Mouse (Mus musculus): ENCODE results near the gene Hcn3. TPM values are rescaled to one million over a fixed set of nuclear protein-coding genes. Genes with fewer than 3 reads are reported as not detected.

The Hcn3 gene
- 0.19 and 0.31 TPM in 2 replicates for polyA plus RNA-seq (2015; fragmentation: Nextera tagmentation; extraction: Ambion mirVana)

GRCm38 (mm10) chr3:89159616-89160344 lies at the start of gene Hcn3:
Hcn3 (minus strand) TSS chr3:89160196.
- ATAC-seq = peak; percentile 66

GRCm38 (mm10) chr3:89209731-89210130 lies 49.7 kb upstream of the Hcn3 start:
- DNase-seq (ENCODE audit: low spot score) = no peak
- H3K4me3 ChIP-seq (ENCODE audit: low read depth, low read length) = no peak overlapping the region
- ATAC-seq = no peak
- no peak overlapping the region for H3K9ac ChIP-seq (replicated peaks; ENCODE audit: low read depth)
- 94% methylated on average over 7 of the region's 7 CpGs for WGBS
- TF ChIP-seq CTCF (IDR thresholded peaks at IDR 0.05) = no peak
- TF ChIP-seq EP300 (IDR thresholded peaks at IDR 0.05) = no peak
- no peak overlapping the region for H3K4me2 ChIP-seq (replicated peaks; ENCODE audit: low read depth, low read length)
- H3K4me1 ChIP-seq (ENCODE audit: insufficient read depth, low read depth, low read length) = peaks cover 4% of the 10 kb centered on the region; the same call in 1 of the 2 replicates
- H3K36me3 ChIP-seq (ENCODE audit: insufficient read depth, low read length) = peaks cover 32% of the 10 kb centered on the region
- H3K9me3 ChIP-seq (ENCODE audit: low read length) = no peaks in the 10 kb centered on the region
- H3K27me3 ChIP-seq (replicated peaks; ENCODE audit: insufficient read depth, low read length) = no peaks in the 10 kb centered on the region
- H3K27ac ChIP-seq (ENCODE audit: low read length) = no peak overlapping the region

More at GRCm38 (mm10) chr3:89159616-89160344, at the start of gene Hcn3:
- Histone ChIP-seq H3K27ac (ENCODE audit: low read length) (no peak within 1 kb of the TSS), H3K4me1 (ENCODE audit: insufficient read depth, low read depth, low read length) (peaks cover 6% of the 10 kb centered on the region), H3K36me3 (ENCODE audit: insufficient read depth, low read length) (no peaks in the 10 kb centered on the region), H3K9me3 (ENCODE audit: low read length) (no peaks in the 10 kb centered on the region), H3K4me2 (replicated peaks; ENCODE audit: low read depth, low read length) (peak within 1 kb of the TSS; percentile 95), H3K27me3 (replicated peaks; ENCODE audit: insufficient read depth, low read length) (peaks cover 11% of the 10 kb centered on the region; the same call in 1 of the 2 replicates), H3K4me3 (ENCODE audit: low read depth, low read length) (peak within 1 kb of the TSS; percentile 43), H3K9ac (replicated peaks; ENCODE audit: low read depth) (no peak within 1 kb of the TSS)
- WGBS = under 1% methylated on average over 56 of the region's 66 CpGs
- TF ChIP-seq EP300 (IDR thresholded peaks at IDR 0.05) (no peak), CTCF (IDR thresholded peaks at IDR 0.05) (peak; percentile 80)
- peak; percentile 80 for DNase-seq (ENCODE audit: low spot score)

- 78% methylated on average over 6 of the region's 6 CpGs for WGBS
- TF ChIP-seq EP300 (IDR thresholded peaks at IDR 0.05) (no peak), CTCF (IDR thresholded peaks at IDR 0.05) (no peak)
- DNase-seq (ENCODE audit: low spot score) (no peak), ATAC-seq (no peak)
- H3K4me2 ChIP-seq (replicated peaks; ENCODE audit: low read depth, low read length) = no peak overlapping the region
- no peaks in the 10 kb centered on the region for H3K27me3 ChIP-seq (replicated peaks; ENCODE audit: insufficient read depth, low read length)
- peaks cover 4% of the 10 kb centered on the region; the same call in 1 of the 2 replicates for H3K4me1 ChIP-seq (ENCODE audit: insufficient read depth, low read depth, low read length)
- peaks cover 35% of the 10 kb centered on the region for H3K36me3 ChIP-seq (ENCODE audit: insufficient read depth, low read length)
- no peak overlapping the region for H3K9ac ChIP-seq (replicated peaks; ENCODE audit: low read depth)
- no peaks in the 10 kb centered on the region for H3K9me3 ChIP-seq (ENCODE audit: low read length)
- H3K4me3 ChIP-seq (ENCODE audit: low read depth, low read length) = no peak overlapping the region
- H3K27ac ChIP-seq (ENCODE audit: low read length) = no peak overlapping the region
Measured at GRCm38 (mm10) chr3:89208736-89209135, 48.7 kb upstream of the Hcn3 start.

GRCm38 (mm10) chr3:89208075-89208657 lies 48.2 kb upstream of the Hcn3 start:
- DNase-seq (ENCODE audit: low spot score) (no peak), ATAC-seq (no peak)

GRCm38 (mm10) chr3:89206695-89207094 lies 46.7 kb upstream of the Hcn3 start:
- no peaks in the 10 kb centered on the region for H3K9me3 ChIP-seq (ENCODE audit: low read length)
- no peaks in the 10 kb centered on the region for H3K27me3 ChIP-seq (replicated peaks; ENCODE audit: insufficient read depth, low read length)
- DNase-seq (ENCODE audit: low spot score) (no peak), ATAC-seq (no peak)
- H3K36me3 ChIP-seq (ENCODE audit: insufficient read depth, low read length) = peaks cover 35% of the 10 kb centered on the region
- WGBS = 83% methylated on average over 2 of the region's 2 CpGs
- H3K4me1 ChIP-seq (ENCODE audit: insufficient read depth, low read depth, low read length) = peaks cover 4% of the 10 kb centered on the region; the same call in 1 of the 2 replicates
- no peak overlapping the region for H3K27ac ChIP-seq (ENCODE audit: low read length)
- no peak overlapping the region for H3K4me2 ChIP-seq (replicated peaks; ENCODE audit: low read depth, low read length)
- TF ChIP-seq CTCF (IDR thresholded peaks at IDR 0.05) = no peak
- TF ChIP-seq EP300 (IDR thresholded peaks at IDR 0.05) = no peak
- no peak overlapping the region for H3K4me3 ChIP-seq (ENCODE audit: low read depth, low read length)
- H3K9ac ChIP-seq (replicated peaks; ENCODE audit: low read depth) = no peak overlapping the region

More at GRCm38 (mm10) chr3:89208075-89208657, 48.2 kb upstream of the Hcn3 start:
- no peaks in the 10 kb centered on the region for H3K9me3 ChIP-seq (ENCODE audit: low read length)
- no peak overlapping the region for H3K4me3 ChIP-seq (ENCODE audit: low read depth, low read length)
- peaks cover 35% of the 10 kb centered on the region for H3K36me3 ChIP-seq (ENCODE audit: insufficient read depth, low read length)
- H3K4me1 ChIP-seq (ENCODE audit: insufficient read depth, low read depth, low read length) = peaks cover 4% of the 10 kb centered on the region
- no peak for TF ChIP-seq CTCF (IDR thresholded peaks at IDR 0.05)
- no peak for TF ChIP-seq EP300 (IDR thresholded peaks at IDR 0.05)
- no peak overlapping the region for H3K4me2 ChIP-seq (replicated peaks; ENCODE audit: low read depth, low read length)
- H3K27ac ChIP-seq (ENCODE audit: low read length) = no peak overlapping the region
- H3K27me3 ChIP-seq (replicated peaks; ENCODE audit: insufficient read depth, low read length) = no peaks in the 10 kb centered on the region
- WGBS = 89% methylated on average over 13 of the region's 13 CpGs
- no peak overlapping the region for H3K9ac ChIP-seq (replicated peaks; ENCODE audit: low read depth)

GRCm38 (mm10) chr3:89206079-89206478 lies 46.1 kb upstream of the Hcn3 start:
- ATAC-seq = no peak
- WGBS = 92% methylated on average over 7 of the region's 7 CpGs
- Histone ChIP-seq H3K4me1 (ENCODE audit: insufficient read depth, low read depth, low read length) (peaks cover 4% of the 10 kb centered on the region; the same call in 1 of the 2 replicates), H3K9ac (replicated peaks; ENCODE audit: low read depth) (no peak overlapping the region), H3K4me2 (replicated peaks; ENCODE audit: low read depth, low read length) (no peak overlapping the region), H3K4me3 (ENCODE audit: low read depth, low read length) (no peak overlapping the region), H3K27me3 (replicated peaks; ENCODE audit: insufficient read depth, low read length) (no peaks in the 10 kb centered on the region), H3K36me3 (ENCODE audit: insufficient read depth, low read length) (peaks cover 35% of the 10 kb centered on the region), H3K9me3 (ENCODE audit: low read length) (no peaks in the 10 kb centered on the region), H3K27ac (ENCODE audit: low read length) (no peak overlapping the region)
- no peak for DNase-seq (ENCODE audit: low spot score)
- TF ChIP-seq EP300 (IDR thresholded peaks at IDR 0.05) = no peak

Data from lung, postnatal 0 days (tissue).